Mouse (Mus musculus) MEL (cell line): ENCODE data around the gene Gm20388.
A peak's percentile ranks its signal among the peaks of the same experiment; 100 is the strongest.

Experiments
- CTCF ChIP-seq, 3 experiments: IDR thresholded peaks in 2 of 3; conservative IDR thresholded peaks in 1 of 3; 2 replicates each; pipeline ENCODE4 v1.5.1; 2011 to 2012; ENCODE audit warnings: low read length in 3 of 3, low read depth in 2 of 3, mild to moderate bottlenecking in 2 of 3, improper control_type of control experiment in 1 of 3, inconsistent platforms in 1 of 3, mixed read lengths in 1 of 3, moderate library complexity in 1 of 3; ENCODE audit not compliant: control insufficient read depth in 1 of 3, insufficient read depth in 1 of 3, poor library complexity in 1 of 3, severe bottlenecking in 1 of 3
- GABPA ChIP-seq: IDR thresholded peaks from 2 replicates; pipeline ENCODE4 v1.6.1; 2012; ENCODE audit warnings: low read depth, mild to moderate bottlenecking, inconsistent platforms, low read length, improper control_type of control experiment, moderate library complexity
- GATA1 ChIP-seq: IDR thresholded peaks from 2 replicates; pipeline ENCODE4 v1.6.1; 2011; ENCODE audit warnings: low read depth, low read length, improper control_type of control experiment
- JUND ChIP-seq: IDR thresholded peaks from 2 replicates; pipeline ENCODE4 v1.6.1; 2011; ENCODE audit warnings: low read depth, mild to moderate bottlenecking, improper control_type of control experiment, low read length
- MEF2A ChIP-seq: IDR thresholded peaks from 2 replicates; pipeline ENCODE4 v1.6.1; 2014; ENCODE audit warnings: low read depth, mild to moderate bottlenecking, inconsistent platforms, low read length, improper control_type of control experiment; ENCODE audit not compliant: poor library complexity, insufficient replicate concordance, severe bottlenecking; ENCODE audit errors: extremely low read depth
- TCF12 ChIP-seq: IDR thresholded peaks from 2 replicates; pipeline ENCODE4 v1.6.1; 2014; ENCODE audit warnings: low read depth, mild to moderate bottlenecking, inconsistent platforms, low read length, improper control_type of control experiment, moderate library complexity
- USF2 ChIP-seq, 2 experiments: IDR thresholded peaks; 2 replicates each; pipeline ENCODE4 v1.6.1; 2011 to 2012; ENCODE audit warnings: improper control_type of control experiment in 2 of 2, low read length in 2 of 2, borderline replicate concordance in 1 of 2, inconsistent platforms in 1 of 2, low read depth in 1 of 2, mild to moderate bottlenecking in 1 of 2; ENCODE audit not compliant: insufficient read depth in 1 of 2

- TF ChIP-seq MEF2A (no peak), TCF12 (peak; percentile 89), JUND (no peak), USF2 (IDR thresholded peaks at IDR 0.05; ENCODE audit: borderline replicate concordance in 1 of 2, insufficient read depth in 1 of 2, low read depth in 1 of 2, low read length in 2 of 2) (no peak), CTCF (IDR thresholded peaks at IDR 0.05 in 2 of 3, conservative IDR thresholded peaks at IDR 0.05 in 1 of 3; ENCODE audit: control insufficient read depth in 1 of 3, insufficient read depth in 1 of 3, low read depth in 2 of 3, low read length in 3 of 3, poor library complexity in 1 of 3, severe bottlenecking in 1 of 3) (no peak), GATA1 (peak; percentile 53; the same call in 1 of the 2 replicates), GABPA (no peak)
Observed at GRCm38 (mm10) chr8:120487729-120488510, 577.3 kb downstream of the Gm20388 start.
